Mouse (Mus musculus): ENCODE results near the gene Olfr976. TPM values are rescaled to one million over a fixed set of nuclear protein-coding genes. Genes with fewer than 3 reads are reported as not detected.

Gene Olfr976
- polyA plus RNA-seq, 1 experiment from 2014 or later, result not detected

GRCm38 (mm10) chr9:39909939-39910338 is 51.0 kb downstream of the Olfr976 start:
- H3K4me3 ChIP-seq (ENCODE audit: low read depth, low read length), result no peak overlapping the region
- no peak for TF ChIP-seq CTCF (IDR thresholded peaks at IDR 0.05; ENCODE audit: low read depth)

GRCm38 (mm10) chr9:39907036-39907435 is 53.9 kb downstream of the Olfr976 start, which contains the start of gene Olfr229:
Gene Olfr229 (plus strand): TSS chr9:39907336.
- DNase-seq, result no peak
- H3K4me1 ChIP-seq (ENCODE audit: insufficient read depth), result no peaks in the 10 kb centered on the region
- no peak within 1 kb of the TSS for H3K4me2 ChIP-seq
- H3K9me3 ChIP-seq (ENCODE audit: low read depth, low read length), result no peaks in the 10 kb centered on the region
- H3K36me3 ChIP-seq (ENCODE audit: insufficient read depth), result no peaks in the 10 kb centered on the region
- H3K9ac ChIP-seq, result no peak within 1 kb of the TSS
- no peak for TF ChIP-seq CTCF (IDR thresholded peaks at IDR 0.05; ENCODE audit: low read depth)
- 61% methylated on average over 2 of the region's 2 CpGs for whole genome bisulfite sequencing
- no peak within 1 kb of the TSS for H3K27ac ChIP-seq (ENCODE audit: low read depth)
- no peak for ATAC-seq (ENCODE audit: insufficient read depth)
- no peak within 1 kb of the TSS for H3K4me3 ChIP-seq (ENCODE audit: low read depth, low read length)
- no peaks in the 10 kb centered on the region for H3K27me3 ChIP-seq (ENCODE audit: insufficient read depth, low read length)

More at GRCm38 (mm10) chr9:39909939-39910338, 51.0 kb downstream of the Olfr976 start:
- DNase-seq (no peak), ATAC-seq (ENCODE audit: insufficient read depth) (no peak)
- no peaks in the 10 kb centered on the region for H3K9me3 ChIP-seq (ENCODE audit: low read depth, low read length)
- no peak overlapping the region for H3K27ac ChIP-seq (ENCODE audit: low read depth)
- no peaks in the 10 kb centered on the region for H3K36me3 ChIP-seq (ENCODE audit: insufficient read depth)
- H3K9ac ChIP-seq, result no peak overlapping the region
- H3K4me2 ChIP-seq, result no peak overlapping the region
- 77% methylated on average over 3 of the region's 3 CpGs for WGBS
- no peaks in the 10 kb centered on the region for H3K4me1 ChIP-seq (ENCODE audit: insufficient read depth)
- H3K27me3 ChIP-seq (ENCODE audit: insufficient read depth, low read length), result no peaks in the 10 kb centered on the region

GRCm38 (mm10) chr9:39905106-39905505 is 55.8 kb downstream of the Olfr976 start:
- ATAC-seq (ENCODE audit: insufficient read depth), result no peak

More at GRCm38 (mm10) chr9:39905106-39905505, 55.8 kb downstream of the Olfr976 start:
- 71% methylated on average over 6 of the region's 6 CpGs for WGBS
- no peaks in the 10 kb centered on the region for H3K9me3 ChIP-seq (ENCODE audit: low read depth, low read length)
- no peak overlapping the region for H3K4me3 ChIP-seq (ENCODE audit: low read depth, low read length)
- no peak overlapping the region for H3K27ac ChIP-seq (ENCODE audit: low read depth)
- no peak for DNase-seq
- no peak overlapping the region for H3K4me2 ChIP-seq
- no peaks in the 10 kb centered on the region for H3K27me3 ChIP-seq (ENCODE audit: insufficient read depth, low read length)
- no peak overlapping the region for H3K9ac ChIP-seq
- H3K4me1 ChIP-seq (ENCODE audit: insufficient read depth), result no peaks in the 10 kb centered on the region
- H3K36me3 ChIP-seq (ENCODE audit: insufficient read depth), result no peaks in the 10 kb centered on the region
- TF ChIP-seq CTCF (IDR thresholded peaks at IDR 0.05; ENCODE audit: low read depth), result no peak

Other genes with a start within 250 kb of the Olfr976 start
- gene Olfr965, start 249.8 kb downstream of the Olfr976 start, polyA plus RNA-seq (2014; fragmentation: Nextera tagmentation; extraction: Ambion mirVana), result not detected in 2 replicates
- gene Olfr150, start 230.2 kb downstream of the Olfr976 start, polyA plus RNA-seq (2014; fragmentation: Nextera tagmentation; extraction: Ambion mirVana), result not detected in 2 replicates
- gene Olfr967, start 214.9 kb downstream of the Olfr976 start, polyA plus RNA-seq (2014; fragmentation: Nextera tagmentation; extraction: Ambion mirVana), result not detected in 2 replicates
- not detected in 2 replicates for gene Olfr968, start 177.9 kb downstream of the Olfr976 start, polyA plus RNA-seq (2014; fragmentation: Nextera tagmentation; extraction: Ambion mirVana)
- not detected in 2 replicates for gene Olfr969, start 170.2 kb downstream of the Olfr976 start, polyA plus RNA-seq (2014; fragmentation: Nextera tagmentation; extraction: Ambion mirVana)
- gene Olfr970, start 152.3 kb downstream of the Olfr976 start, polyA plus RNA-seq (2014; fragmentation: Nextera tagmentation; extraction: Ambion mirVana), result not detected in 2 replicates
- gene Olfr971, start 124.3 kb downstream of the Olfr976 start, polyA plus RNA-seq (2014; fragmentation: Nextera tagmentation; extraction: Ambion mirVana), result not detected in 2 replicates
- not detected in 2 replicates for gene Olfr972, start 94.7 kb downstream of the Olfr976 start, polyA plus RNA-seq (2014; fragmentation: Nextera tagmentation; extraction: Ambion mirVana)
- not detected in 2 replicates for gene Olfr229, start 53.8 kb downstream of the Olfr976 start, polyA plus RNA-seq (2014; fragmentation: Nextera tagmentation; extraction: Ambion mirVana)
- not detected in 2 replicates for gene Olfr974, start 23.6 kb downstream of the Olfr976 start, polyA plus RNA-seq (2014; fragmentation: Nextera tagmentation; extraction: Ambion mirVana)
- gene Olfr975, start 9.1 kb downstream of the Olfr976 start, polyA plus RNA-seq (2014; fragmentation: Nextera tagmentation; extraction: Ambion mirVana), result not detected in 2 replicates
- gene Olfr978, start 31.0 kb upstream of the Olfr976 start, polyA plus RNA-seq (2014; fragmentation: Nextera tagmentation; extraction: Ambion mirVana), result not detected in 2 replicates
- not detected in 2 replicates for gene Olfr979, start 42.3 kb upstream of the Olfr976 start, polyA plus RNA-seq (2014; fragmentation: Nextera tagmentation; extraction: Ambion mirVana)
- gene Olfr980, start 48.4 kb upstream of the Olfr976 start, polyA plus RNA-seq (2014; fragmentation: Nextera tagmentation; extraction: Ambion mirVana), result not detected in 2 replicates
- not detected in 2 replicates for gene Olfr981, start 60.3 kb upstream of the Olfr976 start, polyA plus RNA-seq (2014; fragmentation: Nextera tagmentation; extraction: Ambion mirVana)
- gene Olfr982, start 112.7 kb upstream of the Olfr976 start, polyA plus RNA-seq (2014; fragmentation: Nextera tagmentation; extraction: Ambion mirVana), result not detected in 2 replicates
- not detected in 2 replicates for gene Olfr983, start 132.5 kb upstream of the Olfr976 start, polyA plus RNA-seq (2014; fragmentation: Nextera tagmentation; extraction: Ambion mirVana)
- not detected in 2 replicates for gene Olfr984, start 153.1 kb upstream of the Olfr976 start, polyA plus RNA-seq (2014; fragmentation: Nextera tagmentation; extraction: Ambion mirVana)
- not detected in 2 replicates for gene Olfr985, start 169.1 kb upstream of the Olfr976 start, polyA plus RNA-seq (2014; fragmentation: Nextera tagmentation; extraction: Ambion mirVana)
- gene Tmem225, start 187.0 kb upstream of the Olfr976 start, polyA plus RNA-seq (2014; fragmentation: Nextera tagmentation; extraction: Ambion mirVana), result not detected in 2 replicates
- gene Olfr986, start 219.8 kb upstream of the Olfr976 start, polyA plus RNA-seq (2014; fragmentation: Nextera tagmentation; extraction: Ambion mirVana), result not detected in 2 replicates
- 5.0 and 6.0 TPM in 2 replicates for gene Zfp202, start 231.2 kb upstream of the Olfr976 start, polyA plus RNA-seq (2014; fragmentation: Nextera tagmentation; extraction: Ambion mirVana)

Data from lung, embryonic 14.5 days (tissue).